Mouse (Mus musculus) layer of hippocampus, postnatal 10 days (tissue): Measurements from ENCODE around the gene Dock2. TPM values are rescaled to one million over a fixed set of nuclear protein-coding genes. Genes with fewer than 3 reads are reported as not detected.

Experiments
- DNase-seq, 2 experiments: peaks; one replicate each; pipeline ENCODE4 v3.0.0; 2021; ENCODE audit warnings: low spot score in 2 of 2
- total RNA-seq, 2 experiments: library from RNA; stranded (reverse); gene quantifications; 2 replicates each; pipeline ENCODE4 v1.2.3; 2021

The Dock2 gene
- total RNA-seq, 2 experiments from 2014 or later: 3.3 to 3.5 TPM

DNA sequence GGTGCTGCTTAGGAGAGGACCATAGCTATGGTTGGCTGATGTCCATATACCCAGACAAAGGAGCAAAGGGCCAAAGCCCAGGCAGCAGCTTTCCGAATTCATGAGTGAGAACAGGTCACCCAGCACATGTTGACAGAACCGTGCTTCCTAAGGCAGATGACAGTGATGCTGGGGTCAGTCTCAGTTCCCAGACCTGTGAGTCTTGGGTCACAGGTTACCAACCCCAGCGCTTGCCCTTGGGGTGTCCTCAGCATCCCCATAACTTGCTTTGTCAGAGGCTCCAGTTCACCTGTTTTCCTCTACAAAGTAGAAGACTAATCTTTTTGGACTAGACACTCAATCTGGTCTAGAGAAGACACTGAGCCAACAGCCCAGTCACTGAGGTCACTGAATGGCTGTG is 252.7 kb downstream of the Dock2 start:
- no peak for DNase-seq

DNA sequence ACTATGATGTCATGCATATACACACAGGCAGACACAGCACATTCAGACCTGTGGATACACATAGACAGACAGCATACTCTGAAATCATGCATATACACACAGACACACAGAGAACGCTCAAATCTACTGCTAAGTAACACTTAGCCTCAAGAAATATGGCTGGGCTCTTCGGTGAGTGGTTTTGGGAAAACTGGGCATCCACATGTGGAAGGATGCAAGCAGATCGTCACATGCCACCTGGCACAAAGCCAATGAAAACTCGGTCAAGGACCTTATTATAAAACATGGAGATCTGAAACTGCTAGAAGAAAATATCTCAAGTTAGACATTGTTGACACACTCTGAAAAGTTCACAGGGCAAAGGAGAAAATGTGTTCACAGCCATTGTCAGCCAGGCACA is 255.7 kb downstream of the Dock2 start:
- no peak for DNase-seq

DNA sequence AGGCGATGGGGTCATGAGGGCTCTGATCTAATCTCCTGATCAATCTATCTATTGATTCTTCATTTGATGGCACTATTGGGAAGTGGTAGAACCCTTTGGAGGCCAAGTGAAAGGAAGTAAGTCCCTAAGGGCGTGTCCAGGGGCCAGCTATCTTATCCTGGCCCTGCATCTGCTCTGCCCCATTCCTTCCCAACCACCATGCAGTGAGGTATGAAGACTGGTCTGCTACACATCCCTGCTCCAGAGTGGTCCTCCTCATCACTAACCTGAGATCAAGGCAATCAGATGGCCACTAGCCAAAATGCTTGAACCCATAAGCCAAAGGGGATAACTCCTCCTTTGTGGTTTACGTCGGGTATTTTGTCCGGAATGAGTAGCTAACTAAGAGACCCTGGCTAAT is 256.5 kb downstream of the Dock2 start:
- DNase-seq: no peak

DNA sequence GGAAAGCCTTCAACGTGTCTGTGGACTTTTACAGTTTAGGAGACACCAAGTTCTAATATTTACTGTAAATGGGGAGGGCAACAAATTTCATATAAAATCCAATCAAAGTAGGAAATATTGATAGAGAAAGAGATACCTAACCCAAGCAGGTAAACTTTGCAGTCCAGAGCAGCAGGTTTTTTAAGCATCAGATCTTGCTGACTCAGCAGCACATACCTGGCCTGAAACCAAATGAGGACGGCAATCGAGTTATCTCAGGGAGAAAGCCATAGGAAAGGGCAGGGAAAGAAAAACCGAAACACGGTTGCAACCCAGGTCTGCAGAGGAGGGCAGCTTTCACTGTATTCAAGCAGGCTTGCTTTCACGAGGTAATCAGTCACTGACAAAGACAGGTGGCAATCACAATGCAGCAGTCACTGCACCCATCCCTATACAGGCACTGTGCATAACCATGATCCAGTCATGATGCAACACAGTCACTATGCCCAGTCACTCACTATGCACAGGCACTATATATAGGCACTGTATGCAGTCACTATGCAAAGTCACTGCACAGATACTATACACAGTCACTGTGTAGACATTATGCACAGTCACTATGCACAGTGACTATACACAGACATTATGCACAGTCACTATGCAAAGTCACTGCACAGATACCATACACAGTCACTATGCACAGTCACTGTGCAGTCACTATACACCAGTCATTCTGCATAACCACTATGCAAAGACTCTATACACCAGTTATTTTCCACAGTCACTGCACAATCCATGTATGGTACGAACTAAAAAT is 258.4 kb downstream of the Dock2 start:
- DNase-seq: no peak

DNA sequence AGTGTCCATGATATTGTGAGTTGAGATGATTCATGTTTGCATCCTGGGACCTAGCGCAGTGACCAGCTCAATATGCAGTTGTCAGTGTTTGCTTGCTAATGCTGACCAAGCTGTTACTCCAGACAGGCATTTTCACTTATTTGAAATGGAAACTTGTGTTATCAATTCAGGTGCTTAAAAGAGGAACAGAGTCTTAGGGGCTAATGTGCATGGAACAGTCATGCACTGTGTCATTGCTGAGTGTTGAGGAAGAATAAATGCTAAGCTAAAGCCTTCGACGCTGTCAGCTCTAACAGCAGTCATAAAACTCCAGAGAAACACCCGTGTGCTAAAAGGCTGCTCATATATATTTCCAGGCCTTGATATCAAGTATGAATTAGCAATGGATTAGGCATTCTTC is 259.1 kb downstream of the Dock2 start:
- no peak for DNase-seq

DNA sequence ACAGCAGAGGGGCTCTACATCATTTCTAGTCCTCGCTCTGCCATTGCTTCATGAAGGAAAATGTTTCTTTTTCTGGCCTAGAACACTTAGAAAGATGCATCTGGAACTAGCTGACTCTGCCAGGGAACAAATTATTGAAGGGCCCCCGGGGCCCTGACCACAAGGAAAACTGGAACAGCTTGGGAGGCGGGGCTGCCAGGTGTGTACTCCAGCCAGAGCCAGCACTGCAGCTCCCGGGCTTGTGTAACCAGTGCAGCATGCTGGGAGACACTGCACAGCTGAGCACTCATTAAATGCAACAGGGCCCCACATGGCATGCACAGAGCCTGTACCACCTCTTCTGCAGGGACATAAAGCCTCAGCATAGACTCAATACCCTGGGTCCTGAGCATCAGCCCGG is 265.1 kb downstream of the Dock2 start:
- peak in 1 of 2 experiments; percentile 14 for DNase-seq

DNA sequence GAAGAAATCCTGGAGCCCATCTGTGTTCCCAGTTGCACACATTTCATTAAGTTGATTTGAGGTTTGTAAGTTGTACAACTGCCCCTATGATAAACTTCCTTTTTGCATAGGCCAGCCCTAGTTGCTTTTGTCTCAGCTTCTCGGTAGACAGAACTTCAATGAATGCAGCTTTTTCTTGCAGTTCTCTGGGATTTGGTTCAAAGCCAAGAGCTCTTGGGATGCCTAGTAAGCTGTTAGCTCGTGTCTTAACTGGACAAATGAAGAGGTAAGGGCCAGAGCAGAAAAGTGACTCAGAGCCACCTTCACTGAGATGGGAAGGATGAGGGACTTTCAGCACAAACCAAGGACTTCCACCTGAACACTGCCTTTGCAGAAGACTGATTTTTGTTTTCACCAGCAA is 266.7 kb downstream of the Dock2 start:
- no peak for DNase-seq

DNA sequence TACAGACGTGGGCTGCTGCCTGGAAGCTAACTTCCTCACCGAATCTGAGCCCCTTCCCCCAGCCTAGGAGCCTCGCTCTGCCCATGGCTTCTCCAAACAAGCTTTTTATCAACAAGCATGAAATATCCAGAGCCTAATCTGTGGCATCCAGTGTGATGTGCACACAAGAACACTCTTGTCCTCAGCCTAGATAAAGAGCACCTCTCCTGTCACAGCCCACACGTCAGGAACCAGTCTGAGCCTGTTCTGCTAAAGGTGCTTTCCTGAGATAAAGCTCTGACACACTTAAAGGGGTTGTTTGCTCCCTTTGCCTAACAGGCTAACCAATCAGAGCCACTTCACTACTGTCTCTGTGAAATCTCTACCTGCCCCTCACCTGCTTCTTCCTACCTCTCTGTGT is 268.4 kb downstream of the Dock2 start:
- DNase-seq: no peak

DNA sequence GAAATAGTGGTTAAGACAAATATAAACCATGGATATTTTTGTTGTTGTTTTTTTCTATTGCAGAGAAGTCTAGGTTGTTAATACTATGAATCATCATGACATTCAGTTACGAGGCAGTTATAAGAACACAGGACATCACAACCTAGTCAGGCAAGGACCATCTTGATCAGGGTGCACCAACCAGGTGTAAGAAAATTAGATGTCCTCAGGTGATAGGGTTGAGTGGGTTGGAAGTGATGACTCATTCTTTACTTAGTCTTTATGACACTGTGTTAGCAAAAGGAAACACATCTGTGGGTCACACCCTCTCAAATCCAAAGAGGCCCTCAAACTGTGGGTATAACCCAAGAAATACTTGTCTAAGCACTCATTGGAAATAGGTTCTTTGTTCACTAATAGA is 277.3 kb downstream of the Dock2 start:
- DNase-seq: no peak

DNA sequence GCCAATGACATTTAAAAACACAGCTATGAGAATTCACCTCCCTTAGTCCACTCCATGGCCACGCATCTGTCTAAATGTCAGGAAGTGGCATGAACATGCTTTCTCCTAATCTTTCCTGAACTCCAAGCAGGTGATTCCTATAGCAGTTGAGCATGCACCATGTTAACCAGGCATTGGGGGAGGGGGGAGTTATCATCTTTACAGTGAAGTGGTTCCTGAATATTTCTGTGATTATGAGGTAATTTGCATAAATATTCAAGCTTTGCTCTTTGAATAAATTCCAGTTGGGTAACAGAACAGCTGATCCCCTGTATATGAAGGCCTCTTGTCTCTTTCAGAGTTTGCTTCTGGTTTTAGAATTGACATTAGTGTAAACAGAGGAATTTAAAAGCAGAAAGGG is 284.0 kb downstream of the Dock2 start:
- DNase-seq: no peak

DNA sequence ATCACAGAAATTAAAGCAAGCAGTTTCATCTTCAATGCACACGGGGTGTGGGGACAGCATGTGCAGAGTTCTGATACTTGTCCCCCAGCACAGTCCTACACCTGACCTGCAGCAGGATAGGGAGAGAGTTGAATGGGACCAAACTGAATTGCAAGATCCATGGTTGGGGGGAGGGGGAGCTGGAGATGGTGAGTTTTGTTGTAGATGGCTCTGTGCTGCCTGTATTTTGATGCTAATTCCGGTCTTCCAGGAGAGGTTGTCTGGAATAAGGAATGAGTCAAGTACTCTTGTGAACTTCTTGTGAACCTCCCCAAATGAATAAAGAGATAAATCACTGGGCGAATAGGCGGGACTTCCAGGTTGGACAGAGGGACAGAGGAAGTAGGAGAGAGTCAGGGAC is 289.0 kb downstream of the Dock2 start:
- no peak for DNase-seq

DNA sequence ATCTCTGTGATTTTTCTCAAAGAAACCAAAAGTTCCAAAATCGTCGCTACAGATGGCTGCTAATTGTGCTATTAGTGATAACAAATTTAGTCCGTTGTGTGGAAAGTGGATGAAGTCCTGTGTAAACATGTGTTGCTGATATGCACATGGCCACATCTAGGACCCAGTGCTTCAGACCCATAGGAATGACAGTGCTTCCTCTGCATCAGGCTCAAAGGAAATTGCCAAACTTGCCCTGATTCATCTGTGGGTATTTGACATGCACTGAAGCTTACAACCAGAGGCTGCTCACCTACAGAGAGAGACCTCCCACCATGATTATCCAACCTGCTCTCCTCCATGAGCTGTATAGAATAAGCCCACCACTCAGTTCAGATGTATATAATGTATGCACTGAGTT is 290.7 kb downstream of the Dock2 start:
- no peak for DNase-seq

DNA sequence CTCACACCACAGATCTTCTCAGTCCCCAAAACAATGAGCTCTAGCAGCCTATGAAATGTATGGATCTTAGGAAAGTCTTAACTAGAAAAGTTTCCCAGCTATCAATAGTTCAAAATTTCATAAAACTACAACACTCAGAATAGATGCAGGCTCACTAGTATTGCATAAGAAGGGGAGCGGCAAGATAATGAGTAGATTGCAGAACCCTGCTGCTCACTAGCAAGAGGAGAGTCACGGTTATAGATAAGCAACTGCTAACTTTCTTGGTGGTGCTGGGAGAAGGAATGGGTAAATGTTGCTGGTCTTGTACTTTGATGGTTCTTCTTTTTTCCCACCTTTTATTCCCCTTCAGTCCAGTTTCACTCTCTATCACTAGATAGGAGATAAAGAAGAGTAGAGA is 291.5 kb downstream of the Dock2 start:
- DNase-seq: no peak

DNA sequence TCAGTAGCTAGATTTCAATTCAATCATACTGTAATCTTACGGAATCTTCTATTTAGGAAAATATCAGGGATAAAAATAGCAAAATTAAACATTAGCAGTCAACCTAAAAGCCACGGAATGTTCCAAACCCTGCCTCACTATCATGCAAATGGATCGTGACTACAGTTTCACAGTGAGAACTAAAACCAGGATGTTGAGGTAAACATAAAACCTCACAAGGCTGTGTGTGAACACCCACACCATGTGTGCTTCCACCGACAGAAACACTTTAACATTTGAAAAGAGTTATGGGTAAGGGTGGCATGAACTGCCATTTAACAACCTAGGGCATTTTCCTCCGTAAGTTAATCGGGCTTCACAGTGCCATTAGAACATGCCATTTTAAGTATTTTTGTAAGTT is 294.1 kb downstream of the Dock2 start:
- no peak for DNase-seq

DNA sequence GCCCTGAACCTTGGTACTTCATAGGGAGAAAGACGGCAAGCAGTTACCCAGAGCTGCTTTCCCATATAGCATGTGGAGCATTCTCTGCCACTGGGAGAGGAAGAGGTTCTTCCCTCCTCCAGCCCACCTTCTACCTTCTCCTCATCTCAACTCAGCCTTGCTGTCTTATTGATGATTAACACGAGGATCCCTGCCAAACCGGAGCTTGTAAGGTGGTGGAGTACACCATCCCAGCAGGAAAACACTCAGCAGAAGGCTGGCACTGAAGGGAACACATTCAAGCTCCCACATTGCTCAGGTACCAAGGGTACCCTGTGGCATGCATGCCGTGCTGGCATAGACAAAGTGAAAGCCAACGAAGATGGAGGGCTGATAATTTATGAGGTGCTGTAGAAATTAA is 304.4 kb downstream of the Dock2 start:
- DNase-seq: no peak

DNA sequence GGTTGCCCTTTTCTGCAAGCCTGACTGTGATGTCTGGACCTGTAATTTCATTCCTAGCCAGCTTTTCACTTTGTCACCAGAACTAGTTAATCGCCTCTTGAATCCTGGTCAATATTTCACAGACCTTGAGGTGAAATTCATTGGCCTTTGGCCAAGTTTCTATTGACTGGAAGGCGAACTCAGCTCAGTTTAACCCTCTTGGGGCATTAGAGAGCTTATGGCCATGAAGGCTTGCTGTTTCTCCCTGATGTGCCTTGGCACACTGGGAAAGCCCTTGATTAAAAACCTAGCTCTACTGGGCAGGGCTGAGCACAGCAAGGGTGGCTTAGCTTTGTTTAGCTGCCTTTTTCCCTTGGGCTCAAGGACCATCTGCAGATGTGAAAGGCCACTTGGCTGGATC is 313.9 kb downstream of the Dock2 start:
- no peak for DNase-seq

DNA sequence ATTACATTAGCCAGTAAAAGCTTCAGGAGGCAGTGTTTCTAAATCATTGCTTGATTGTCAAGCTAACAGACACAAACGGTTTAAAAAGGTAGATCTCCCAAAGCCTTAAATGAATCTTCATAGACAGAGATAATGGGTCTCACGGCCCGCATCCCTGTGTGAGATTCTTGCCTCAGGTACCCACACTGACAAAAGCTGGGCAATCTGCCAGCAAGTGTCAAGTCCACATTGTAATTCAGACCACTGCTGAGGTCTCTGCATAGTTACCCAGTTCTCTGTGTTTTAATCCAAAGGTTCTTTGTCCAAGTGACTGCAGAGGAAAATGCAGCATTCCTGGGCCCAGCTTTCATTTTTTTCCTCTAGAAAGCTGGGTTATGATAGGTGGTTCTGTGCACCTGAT is 315.1 kb downstream of the Dock2 start:
- DNase-seq: no peak

DNA sequence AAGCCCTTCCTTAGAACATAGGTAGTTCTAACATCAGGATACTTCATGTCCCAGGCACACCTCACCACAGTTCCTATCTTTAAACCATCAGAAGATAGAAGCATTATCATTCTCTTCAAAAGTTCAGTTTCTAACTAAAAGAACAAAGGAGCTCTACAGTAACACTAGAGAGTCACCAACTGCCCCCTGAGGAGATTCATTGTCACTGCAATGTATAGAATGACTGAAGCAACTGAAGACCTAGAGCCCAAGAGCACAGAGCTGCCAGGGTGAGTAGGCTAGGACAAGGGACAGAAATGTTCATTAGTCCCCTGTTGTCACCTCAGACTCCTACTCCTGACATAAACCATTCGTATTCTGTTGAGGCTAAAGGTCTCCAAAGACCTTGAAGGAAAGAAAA is 316.6 kb downstream of the Dock2 start:
- DNase-seq: no peak

DNA sequence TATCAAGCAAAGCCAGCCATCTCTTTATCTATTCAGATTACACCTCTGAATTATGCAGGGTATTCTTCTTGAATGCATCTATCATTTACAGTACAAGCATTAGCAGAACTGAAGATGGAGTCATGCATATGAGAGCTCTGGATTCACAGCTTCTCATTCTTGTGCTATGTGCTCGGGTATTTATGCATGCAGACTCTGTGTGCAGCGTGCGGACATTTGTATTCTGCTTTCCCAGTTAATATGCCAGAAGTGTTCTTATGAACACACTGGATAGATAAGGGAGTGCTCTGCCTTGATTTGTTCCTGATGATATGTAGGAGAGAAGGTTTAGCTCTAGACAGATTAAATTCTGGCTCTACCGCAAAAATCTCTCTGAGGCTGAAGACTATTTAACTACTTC is 333.7 kb downstream of the Dock2 start:
- no peak for DNase-seq

DNA sequence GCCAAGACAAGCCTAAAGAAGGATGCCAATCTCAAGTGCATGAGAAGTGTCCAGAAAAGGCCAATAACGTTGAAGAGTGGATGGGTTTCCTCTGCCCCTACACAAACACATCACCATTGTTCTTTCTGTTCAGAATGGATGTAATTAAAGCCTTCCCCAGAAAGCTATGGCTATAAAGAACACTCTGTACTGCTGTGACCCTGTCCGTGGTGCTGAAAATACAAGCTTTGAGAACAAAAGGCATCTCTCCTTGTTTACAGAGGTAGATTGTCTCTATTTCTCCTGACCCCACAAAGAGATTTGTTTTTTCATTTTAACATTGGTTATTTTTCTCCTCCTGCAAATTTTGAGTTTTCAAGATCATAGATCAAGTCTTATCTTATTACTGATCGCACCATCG is 335.8 kb downstream of the Dock2 start:
- DNase-seq: no peak

DNA sequence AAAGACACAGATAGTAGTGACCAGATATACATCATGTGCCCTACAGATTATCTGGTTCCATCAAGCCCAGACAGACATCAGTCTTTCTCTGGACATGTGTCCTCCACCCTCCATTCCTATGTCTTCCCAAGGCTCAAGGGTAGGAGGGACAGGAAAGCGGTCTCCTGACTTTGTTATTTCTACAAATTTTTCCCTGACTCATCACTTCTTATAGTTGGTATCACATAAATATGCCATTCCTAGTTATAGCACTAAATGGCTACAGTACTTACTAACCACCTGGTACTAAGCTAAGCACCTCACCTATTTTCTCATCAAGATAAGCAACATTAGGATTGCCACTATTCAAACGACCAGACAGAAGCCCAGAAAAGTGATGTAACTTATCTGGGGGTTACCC is 345.3 kb downstream of the Dock2 start:
- DNase-seq: no peak

DNA sequence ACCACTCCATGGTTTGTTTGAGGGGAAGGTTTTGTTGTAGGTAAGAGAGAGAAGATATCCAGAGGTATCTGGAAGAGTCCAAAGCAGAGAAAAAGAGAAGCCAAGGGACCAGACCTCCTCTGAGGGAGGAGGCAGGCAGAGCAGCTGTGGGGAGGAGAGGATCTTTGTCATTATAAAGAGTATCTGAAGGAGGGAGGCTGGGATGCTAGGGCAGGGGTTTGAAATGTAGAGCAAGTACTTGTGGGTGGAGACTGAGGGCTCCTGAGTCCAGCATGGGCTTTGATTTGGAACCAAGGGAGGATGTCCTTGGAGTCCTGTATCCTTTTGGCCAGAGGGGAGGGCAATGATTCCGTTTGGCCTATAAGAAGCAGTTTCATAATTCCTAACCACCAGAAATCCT is 346.2 kb downstream of the Dock2 start:
- DNase-seq: no peak

DNA sequence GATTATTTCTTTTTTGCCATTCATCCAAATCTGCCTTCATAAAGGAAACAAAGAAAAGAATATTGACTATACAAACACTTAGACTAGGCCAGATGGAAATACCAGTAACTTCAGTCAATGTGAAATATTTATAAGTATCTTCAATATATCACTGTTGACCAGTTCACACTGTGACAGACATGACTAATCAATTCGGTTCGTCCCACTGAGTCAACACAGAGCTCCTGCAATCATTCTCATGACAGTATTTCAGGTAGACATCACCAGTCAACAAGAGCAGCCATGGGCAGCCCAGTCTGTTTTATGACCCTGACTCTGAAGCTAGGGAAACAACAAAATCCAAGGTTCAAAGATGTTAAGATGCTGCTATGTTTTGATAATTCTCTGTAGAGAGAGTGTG is 351.7 kb downstream of the Dock2 start:
- DNase-seq: no peak

DNA sequence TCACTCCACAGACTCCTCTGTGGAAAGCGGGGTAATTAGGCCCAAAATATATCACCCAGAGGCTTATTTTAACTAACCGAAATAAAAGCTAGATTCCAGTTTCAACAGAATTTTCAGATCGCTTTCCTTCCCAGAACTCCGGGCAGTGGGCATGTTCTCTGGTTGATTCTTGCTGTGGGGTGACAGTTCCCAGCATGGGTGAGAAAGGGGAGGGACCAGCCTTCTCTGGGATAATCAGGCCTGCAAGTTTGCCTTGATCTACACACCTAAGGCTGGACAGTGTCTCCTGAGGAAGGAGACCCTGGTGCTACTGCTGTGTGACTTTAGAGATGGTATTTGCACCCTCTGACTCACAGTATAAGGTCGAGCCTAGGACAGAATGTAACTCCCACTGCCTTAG is 352.3 kb downstream of the Dock2 start:
- DNase-seq: no peak
